Mouse (Mus musculus): ENCODE measurements around the gene Tmem141. TPM values are rescaled to one million over a fixed set of nuclear protein-coding genes. Genes with fewer than 3 reads are reported as not detected.

Gene Tmem141
- polyA plus RNA-seq, 1 experiment from 2014 or later: 25.0 TPM

- H3K9ac ChIP-seq (replicated peaks): 0 out of 2 replicates have a peak overlapping the region, but pooled peaks have one; percentile 61
- peaks cover 43% of the 10 kb centered on the region for H3K27me3 ChIP-seq
- no peaks in the 10 kb centered on the region for H3K9me3 ChIP-seq
- WGBS: 28% methylated on average over 6 of the region's 6 CpGs
- H3K4me1 ChIP-seq: peaks cover 55% of the 10 kb centered on the region
- peak overlapping the region; percentile 79; the same call in 1 of the 2 replicates for H3K4me2 ChIP-seq (replicated peaks)
- no peak overlapping the region; the same call in 1 of the 2 replicates for H3K27ac ChIP-seq (replicated peaks)
- peak; percentile 5; the same call in 1 of the 2 replicates for ATAC-seq (replicated peaks)
- H3K36me3 ChIP-seq: peaks cover 27% of the 10 kb centered on the region
- peak overlapping the region; percentile 55; the same call in 1 of the 2 replicates for H3K4me3 ChIP-seq
Observed at GRCm38 (mm10) chr2:25581901-25582301, 39.9 kb downstream of the Tmem141 start.

- H3K4me1 ChIP-seq: peaks cover 55% of the 10 kb centered on the region
Observed at GRCm38 (mm10) chr2:25581294-25581864, 40.4 kb downstream of the Tmem141 start, which contains the start of gene Ajm1. TSS of gene Ajm1 (minus strand) at chr2:25581757.

GRCm38 (mm10) chr2:25580621-25581101 lies 41.1 kb downstream of the Tmem141 start:
- Histone ChIP-seq H3K27me3 (peaks cover 55% of the 10 kb centered on the region), H3K9ac (replicated peaks) (peak overlapping the region; percentile 61; the same call in 1 of the 2 replicates), H3K4me3 (peak overlapping the region; percentile 55), H3K27ac (replicated peaks) (no peak overlapping the region), H3K4me1 (peaks cover 60% of the 10 kb centered on the region), H3K36me3 (peaks cover 21% of the 10 kb centered on the region), H3K4me2 (replicated peaks) (peak overlapping the region; percentile 79), H3K9me3 (no peaks in the 10 kb centered on the region)
- peak; percentile 1; the same call in 1 of the 2 replicates for ATAC-seq (replicated peaks)
- WGBS: 45% methylated on average over 6 of the region's 6 CpGs

More at GRCm38 (mm10) chr2:25581294-25581864, 40.4 kb downstream of the Tmem141 start, which contains the start of gene Ajm1:
- Histone ChIP-seq H3K9me3 (no peaks in the 10 kb centered on the region), H3K4me3 (peak within 1 kb of the TSS; percentile 55), H3K9ac (replicated peaks) (peak within 1 kb of the TSS; percentile 61), H3K36me3 (peaks cover 21% of the 10 kb centered on the region), H3K27me3 (peaks cover 48% of the 10 kb centered on the region), H3K4me2 (replicated peaks) (peak within 1 kb of the TSS; percentile 79), H3K27ac (replicated peaks) (peak within 1 kb of the TSS; percentile 6; the same call in 1 of the 2 replicates)
- 6% methylated on average over 19 of the region's 19 CpGs for WGBS
- peak; percentile 78 for ATAC-seq (replicated peaks)

- peaks cover 57% of the 10 kb centered on the region for H3K27me3 ChIP-seq
Observed at GRCm38 (mm10) chr2:25579737-25580460, 41.9 kb downstream of the Tmem141 start.

GRCm38 (mm10) chr2:25578796-25579736 lies 42.7 kb downstream of the Tmem141 start:
- no peaks in the 10 kb centered on the region for H3K9me3 ChIP-seq
- WGBS: 7% methylated on average over 77 of the region's 77 CpGs
- no peak overlapping the region for H3K27ac ChIP-seq (replicated peaks)
- no peak overlapping the region for H3K9ac ChIP-seq (replicated peaks)
- H3K27me3 ChIP-seq: peaks cover 57% of the 10 kb centered on the region
- peak overlapping the region; percentile 22 for H3K4me3 ChIP-seq
- peak overlapping the region; percentile 8; the same call in 1 of the 2 replicates for H3K4me2 ChIP-seq (replicated peaks)
- peaks cover 6% of the 10 kb centered on the region for H3K36me3 ChIP-seq
- peaks cover 67% of the 10 kb centered on the region for H3K4me1 ChIP-seq
- no peak for ATAC-seq (replicated peaks)

More at GRCm38 (mm10) chr2:25579737-25580460, 41.9 kb downstream of the Tmem141 start:
- WGBS: 8% methylated on average over 27 of the region's 27 CpGs
- H3K27ac ChIP-seq (replicated peaks): no peak overlapping the region
- H3K9ac ChIP-seq (replicated peaks): no peak overlapping the region
- H3K4me2 ChIP-seq (replicated peaks): peak overlapping the region; percentile 8; the same call in 1 of the 2 replicates
- peaks cover 65% of the 10 kb centered on the region for H3K4me1 ChIP-seq
- no peak for ATAC-seq (replicated peaks)
- H3K9me3 ChIP-seq: no peaks in the 10 kb centered on the region
- H3K36me3 ChIP-seq: peaks cover 13% of the 10 kb centered on the region
- H3K4me3 ChIP-seq: peak overlapping the region; percentile 22

GRCm38 (mm10) chr2:25577951-25578795 lies 43.6 kb downstream of the Tmem141 start:
- Histone ChIP-seq H3K27me3 (peaks cover 57% of the 10 kb centered on the region), H3K36me3 (no peaks in the 10 kb centered on the region), H3K9ac (replicated peaks) (no peak overlapping the region), H3K4me3 (peak overlapping the region; percentile 18), H3K9me3 (no peaks in the 10 kb centered on the region), H3K27ac (replicated peaks) (no peak overlapping the region), H3K4me1 (peaks cover 76% of the 10 kb centered on the region), H3K4me2 (replicated peaks) (peak overlapping the region; percentile 32)
- no peak for ATAC-seq (replicated peaks)
- 7% methylated on average over 75 of the region's 75 CpGs for WGBS

GRCm38 (mm10) chr2:25576965-25577891 lies 44.6 kb downstream of the Tmem141 start:
- WGBS: 14% methylated on average over 92 of the region's 92 CpGs
- Histone ChIP-seq H3K4me1 (peaks cover 75% of the 10 kb centered on the region), H3K9ac (replicated peaks) (no peak overlapping the region), H3K27me3 (peaks cover 57% of the 10 kb centered on the region), H3K4me3 (peak overlapping the region; percentile 18), H3K4me2 (replicated peaks) (peak overlapping the region; percentile 32), H3K36me3 (no peaks in the 10 kb centered on the region), H3K9me3 (no peaks in the 10 kb centered on the region), H3K27ac (replicated peaks) (no peak overlapping the region)
- no peak for ATAC-seq (replicated peaks)

- peak overlapping the region; percentile 56; the same call in 1 of the 2 replicates for H3K9ac ChIP-seq (replicated peaks)
- no peaks in the 10 kb centered on the region for H3K9me3 ChIP-seq
- no peak for ATAC-seq (replicated peaks)
- H3K4me1 ChIP-seq: peaks cover 67% of the 10 kb centered on the region
- peaks cover 57% of the 10 kb centered on the region for H3K27me3 ChIP-seq
- 71% methylated on average over 16 of the region's 16 CpGs for WGBS
- H3K4me2 ChIP-seq (replicated peaks): no peak overlapping the region
- H3K27ac ChIP-seq (replicated peaks): no peak overlapping the region
- 0 out of 2 replicates have a peak overlapping the region, but pooled peaks have one; percentile 57 for H3K4me3 ChIP-seq
- H3K36me3 ChIP-seq: no peaks in the 10 kb centered on the region
Observed at GRCm38 (mm10) chr2:25576028-25576850, 45.6 kb downstream of the Tmem141 start.

- peak overlapping the region; percentile 95 for H3K27ac ChIP-seq (replicated peaks)
- peak overlapping the region; percentile 81 for H3K4me2 ChIP-seq (replicated peaks)
- WGBS: 7% methylated on average over 21 of the region's 21 CpGs
- H3K4me1 ChIP-seq: peaks cover 60% of the 10 kb centered on the region
- H3K27me3 ChIP-seq: peaks cover 50% of the 10 kb centered on the region
- no peak for ATAC-seq (replicated peaks)
- no peaks in the 10 kb centered on the region for H3K36me3 ChIP-seq
- no peaks in the 10 kb centered on the region for H3K9me3 ChIP-seq
- peak overlapping the region; percentile 57 for H3K4me3 ChIP-seq
- H3K9ac ChIP-seq (replicated peaks): peak overlapping the region; percentile 56
Observed at GRCm38 (mm10) chr2:25575432-25576027, 46.3 kb downstream of the Tmem141 start.
